Mouse (Mus musculus) mature B cell (primary cell): ENCODE results near the gene Fam83g.
"Not testable (repeated sequence)": the region's sequence is repeated elsewhere in the genome, so short reads cannot be mapped to it uniquely, and the experiment has no call there.

Experiments
- in situ Hi-C: fragments of 300-500 bp; cut with MboI; formaldehyde crosslinking; loops from 2 replicates; pipeline ENCODE4 v1.14.3; 2019

Fam83g gene

DNA sequence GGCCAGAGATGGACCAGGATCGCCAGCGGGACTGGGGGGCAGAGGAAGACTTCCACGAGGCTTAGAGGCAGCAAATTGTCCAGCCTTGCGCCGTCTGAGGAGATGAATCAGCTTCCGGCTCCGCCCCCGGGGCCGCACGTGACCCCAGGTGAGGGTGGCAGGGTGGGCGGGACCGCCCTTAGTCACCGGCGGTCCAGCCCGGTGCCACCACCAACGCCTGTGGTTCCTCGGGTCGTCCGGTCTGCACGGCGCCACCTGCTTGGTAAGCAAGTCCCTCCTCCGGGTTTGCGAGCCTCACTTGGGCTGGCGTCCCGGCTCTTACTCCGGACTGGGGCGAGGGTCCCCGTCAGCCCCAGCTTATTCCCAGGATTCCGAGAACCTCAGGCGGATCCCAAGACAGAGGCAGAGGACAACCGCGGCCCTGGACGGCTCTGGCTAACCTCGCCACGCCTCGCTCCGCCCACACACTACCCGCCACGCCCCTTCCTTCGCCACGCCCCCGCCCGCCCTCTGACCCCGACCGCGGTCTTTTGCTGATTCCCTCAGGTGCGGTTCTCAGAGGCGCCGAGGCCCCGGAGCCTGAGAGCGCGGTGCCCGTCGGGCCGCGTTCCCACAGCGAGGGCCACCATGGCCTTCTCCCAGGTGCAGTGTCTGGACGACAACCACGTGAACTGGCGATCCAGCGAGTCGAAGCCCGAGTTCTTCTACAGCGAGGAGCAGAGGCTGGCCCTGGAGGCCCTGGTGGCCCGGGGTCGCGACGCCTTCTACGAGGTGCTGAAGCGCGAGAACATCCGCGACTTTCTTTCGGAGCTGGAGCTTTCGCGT, at the start of gene Fam83g:
TSS of gene Fam83g (plus strand) at position 185 of the 825 bp plus-strand sequence.
- in situ Hi-C loops, result no loop called here

DNA sequence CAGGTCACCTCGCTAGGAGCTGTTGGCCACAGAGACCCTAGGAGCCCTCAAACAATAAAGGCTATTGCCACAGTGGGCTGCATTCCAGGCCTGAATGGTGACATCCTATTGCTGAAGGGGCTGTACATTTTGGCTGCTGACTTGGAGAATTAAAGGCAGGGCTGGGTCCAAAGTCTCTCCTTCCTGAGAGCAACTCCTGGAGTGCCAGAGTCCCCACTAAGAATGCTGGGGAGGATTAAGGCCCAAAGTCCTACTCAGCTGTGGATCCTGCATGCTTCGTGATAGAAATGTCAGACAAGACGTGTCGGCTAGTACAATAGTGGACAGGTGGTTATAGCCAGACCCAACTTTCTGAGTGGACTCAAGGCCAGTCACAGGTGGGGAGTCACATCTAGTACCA, 47.6 kb upstream of the Fam83g start:
- in situ Hi-C loops, result not testable (repeated sequence)

DNA sequence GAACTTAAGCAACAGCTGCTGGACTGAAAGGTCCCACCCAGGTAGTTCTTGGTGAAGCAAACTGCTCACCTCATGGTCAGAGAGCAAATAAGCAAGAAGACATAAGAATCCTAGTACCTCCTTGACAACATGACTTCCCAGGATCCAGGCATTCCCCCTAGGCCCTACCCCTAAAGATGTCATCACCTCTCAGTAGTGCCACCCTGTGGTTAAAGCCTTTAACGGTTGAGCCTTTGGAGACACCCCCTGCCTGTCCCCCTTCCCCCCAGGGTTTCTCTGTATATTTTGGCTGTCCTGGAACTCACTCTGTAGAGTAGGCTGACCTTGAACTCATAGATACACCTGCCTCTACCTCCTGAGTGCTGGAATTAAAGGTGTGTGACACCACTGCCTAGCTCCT, 46.5 kb upstream of the Fam83g start:
- in situ Hi-C loops, result no loop called here

DNA sequence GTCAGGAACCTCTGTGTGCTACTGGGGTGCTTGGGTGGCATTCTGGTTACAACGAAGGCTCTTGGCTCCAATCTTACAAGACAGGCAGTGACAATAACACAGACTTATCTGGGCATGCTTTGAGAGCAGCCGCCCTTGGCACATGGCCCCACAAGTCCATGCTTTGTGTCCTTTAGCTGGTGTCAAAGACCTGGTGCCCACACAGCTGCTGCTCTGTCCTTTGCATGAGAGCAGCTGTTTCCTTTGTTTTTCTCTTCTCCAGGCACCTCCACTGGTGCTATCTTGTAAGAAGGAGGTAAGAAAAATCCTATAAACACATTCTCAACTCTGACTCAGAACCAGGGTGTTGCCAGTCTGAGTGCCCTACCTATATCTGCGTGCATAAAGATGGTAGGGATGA, 46.0 kb upstream of the Fam83g start:
- in situ Hi-C loops, result no loop called here

DNA sequence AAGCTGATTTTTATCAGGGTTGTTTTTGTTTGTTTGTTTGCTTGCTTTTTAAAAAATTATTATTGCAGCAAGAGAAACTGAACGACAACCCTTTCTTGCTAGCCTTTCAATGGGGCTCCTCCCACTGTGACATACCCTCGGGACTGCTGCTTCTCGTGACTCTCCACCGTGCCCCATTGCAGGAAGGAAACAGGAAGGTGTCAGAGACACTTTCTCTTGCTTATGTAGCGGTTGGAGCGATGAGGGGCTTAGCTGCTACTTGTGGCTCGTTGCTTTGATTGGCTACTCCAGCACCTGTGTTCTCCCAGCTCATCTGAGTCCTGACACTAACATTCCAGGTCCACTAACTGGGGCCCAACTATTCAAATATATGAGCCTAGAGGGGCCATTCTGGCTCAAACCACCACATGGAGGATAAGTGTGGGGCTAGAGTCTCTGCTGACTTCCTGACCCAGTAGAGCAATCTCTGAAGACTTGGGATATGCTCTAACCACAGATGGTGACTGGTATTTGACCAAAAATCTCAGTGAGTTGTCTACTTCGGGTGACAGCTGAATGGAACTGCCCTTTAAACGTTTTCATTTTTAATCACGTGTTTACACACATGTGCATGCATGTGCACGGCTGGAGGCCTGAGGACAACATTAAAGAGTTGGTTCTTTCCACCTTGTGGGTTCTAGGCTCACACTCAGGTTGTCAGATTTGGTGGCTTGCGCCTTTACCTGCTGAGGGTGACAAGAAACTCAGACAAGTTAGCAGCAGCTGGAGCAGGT, 44.9 kb upstream of the Fam83g start:
- in situ Hi-C loops, result no loop called here

DNA sequence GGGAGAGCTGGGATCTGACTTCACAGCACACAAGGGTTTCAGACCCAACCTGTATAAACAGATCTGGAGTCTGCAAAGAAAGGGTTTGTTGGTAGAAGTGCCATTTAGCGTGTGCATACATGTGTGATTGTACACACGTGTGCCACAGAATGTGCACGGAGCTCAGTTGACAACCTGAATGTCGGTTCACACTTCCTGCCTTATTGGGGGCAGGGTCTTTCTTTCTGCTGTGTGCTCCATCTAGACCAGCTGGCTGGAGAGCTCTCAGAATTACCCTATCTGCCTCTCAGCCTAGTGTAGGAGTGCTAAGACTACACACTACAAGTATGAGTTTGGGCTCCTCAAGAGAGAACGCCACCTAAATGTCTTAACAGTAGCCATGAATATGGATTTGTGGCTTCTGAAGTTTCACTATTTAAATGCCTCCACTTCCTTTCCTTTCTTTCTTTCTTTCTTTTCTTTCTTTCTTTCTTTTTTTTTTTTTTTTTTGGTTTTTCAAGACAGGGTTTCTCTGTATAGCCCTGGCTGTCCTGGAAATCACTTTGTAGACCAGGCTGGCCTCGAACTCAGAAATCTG, 44.2 kb upstream of the Fam83g start:
- in situ Hi-C loops, result no loop called here

DNA sequence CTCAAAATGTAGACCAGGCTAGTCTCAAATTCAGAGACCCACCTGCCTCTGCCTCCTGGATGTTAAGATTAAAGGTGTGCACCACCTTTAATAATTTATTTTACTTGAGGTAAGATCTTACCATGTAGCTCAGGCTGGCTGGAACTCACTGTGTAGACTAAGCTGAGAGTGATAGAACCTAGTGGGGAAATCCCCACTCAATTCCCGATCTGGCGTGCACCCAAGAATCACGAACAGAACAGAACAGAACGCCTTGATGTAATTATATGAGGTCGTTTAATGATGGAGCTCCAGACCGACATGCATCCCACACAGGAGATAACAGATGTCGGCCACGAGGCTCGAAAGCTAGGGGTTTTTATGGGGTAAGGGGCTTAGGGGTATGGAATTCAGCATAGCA, 43.3 kb upstream of the Fam83g start:
- in situ Hi-C loops, result not testable (repeated sequence)

DNA sequence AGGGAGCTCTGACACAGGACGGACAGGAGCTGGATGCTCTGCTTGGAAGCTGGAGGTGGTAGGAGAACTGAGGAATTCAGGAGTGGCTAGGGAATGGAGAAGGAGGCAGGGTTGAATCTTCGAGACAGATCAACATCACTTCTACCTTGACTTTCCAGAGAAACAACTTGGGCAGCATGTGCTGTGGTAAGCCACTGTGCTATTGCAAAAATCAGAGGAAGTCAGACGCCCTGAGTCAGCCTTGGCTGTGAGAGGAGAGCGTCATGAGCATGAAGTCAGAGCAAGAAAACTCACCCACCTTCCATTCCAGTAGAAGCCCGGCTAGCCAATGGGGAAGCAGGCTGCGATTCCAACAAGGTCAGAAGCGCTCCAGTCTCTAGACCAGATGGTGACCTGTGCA, 41.8 kb upstream of the Fam83g start:
- in situ Hi-C loops, result no loop called here

DNA sequence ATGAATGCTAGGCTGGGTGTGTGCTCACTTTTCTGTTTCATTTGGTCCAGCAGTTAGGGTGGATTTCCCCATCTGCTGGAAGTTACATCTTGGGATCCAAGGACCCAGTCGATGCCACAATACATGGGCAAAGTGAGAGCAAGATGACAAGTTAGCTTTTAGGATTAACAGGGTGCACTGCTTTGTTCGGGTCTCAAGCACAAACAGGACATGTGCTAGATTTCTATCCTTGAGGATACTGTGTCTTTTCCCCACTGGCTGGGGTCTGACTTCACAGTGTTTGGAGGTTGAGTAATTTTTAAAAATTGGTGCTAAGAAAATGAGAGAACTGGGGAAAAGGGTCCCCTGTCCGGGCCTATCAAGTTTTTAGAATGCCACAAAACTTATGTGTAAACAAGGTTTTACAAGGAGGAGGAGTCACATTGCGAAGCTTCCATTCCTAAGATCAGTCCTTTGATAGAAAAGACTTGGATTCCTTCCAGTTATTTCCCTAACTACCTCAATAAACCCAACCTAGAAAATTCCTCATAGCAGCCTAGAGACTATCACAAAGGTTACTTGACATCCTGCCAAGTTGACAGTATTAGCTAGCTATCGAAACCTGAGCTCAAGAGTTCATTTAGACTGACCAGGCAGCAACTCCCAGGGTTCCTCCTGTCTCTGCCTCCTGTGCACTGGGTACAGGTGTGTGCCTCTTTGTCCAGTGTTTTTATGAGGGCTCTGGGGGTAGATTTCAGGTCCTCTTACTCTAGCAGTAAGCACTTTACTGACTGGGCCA, 40.5 kb upstream of the Fam83g start:
- in situ Hi-C loops, result no loop called here

DNA sequence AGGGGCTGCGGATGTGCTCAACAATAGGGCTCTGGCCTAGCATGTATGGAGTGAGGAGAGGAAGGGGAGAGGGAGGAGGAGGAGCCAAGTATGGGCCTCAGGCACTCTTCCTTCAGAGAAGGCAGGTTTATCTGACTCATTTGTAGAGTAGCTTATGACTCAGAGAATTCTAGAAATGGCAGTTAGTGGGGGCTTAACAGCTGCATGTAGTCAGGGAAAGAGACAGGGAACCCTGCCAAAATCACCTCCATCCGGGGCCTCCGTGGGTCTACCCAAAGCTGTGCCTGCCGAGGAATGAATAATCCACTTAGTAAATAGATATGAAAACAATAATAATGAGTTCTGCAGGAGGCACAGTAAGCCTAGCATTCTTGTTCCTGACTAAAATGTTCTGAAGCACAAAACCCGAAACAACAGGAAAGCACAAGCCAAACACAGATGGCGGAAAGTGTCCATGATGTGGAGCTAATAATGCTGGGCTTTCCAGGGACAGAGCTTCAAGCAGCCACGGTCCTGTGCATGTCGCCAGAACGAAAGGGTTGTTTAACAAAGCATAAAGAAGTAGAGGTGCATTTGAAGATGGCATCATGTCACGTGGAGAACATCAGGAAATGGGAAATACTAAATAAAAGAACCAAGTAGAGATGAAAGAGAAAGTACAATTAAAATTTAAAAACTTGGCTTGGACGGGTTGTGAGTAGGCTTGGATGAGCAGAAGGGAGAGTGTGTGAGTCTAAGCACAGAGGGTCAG, 39.1 kb upstream of the Fam83g start:
- in situ Hi-C loops, result no loop called here

DNA sequence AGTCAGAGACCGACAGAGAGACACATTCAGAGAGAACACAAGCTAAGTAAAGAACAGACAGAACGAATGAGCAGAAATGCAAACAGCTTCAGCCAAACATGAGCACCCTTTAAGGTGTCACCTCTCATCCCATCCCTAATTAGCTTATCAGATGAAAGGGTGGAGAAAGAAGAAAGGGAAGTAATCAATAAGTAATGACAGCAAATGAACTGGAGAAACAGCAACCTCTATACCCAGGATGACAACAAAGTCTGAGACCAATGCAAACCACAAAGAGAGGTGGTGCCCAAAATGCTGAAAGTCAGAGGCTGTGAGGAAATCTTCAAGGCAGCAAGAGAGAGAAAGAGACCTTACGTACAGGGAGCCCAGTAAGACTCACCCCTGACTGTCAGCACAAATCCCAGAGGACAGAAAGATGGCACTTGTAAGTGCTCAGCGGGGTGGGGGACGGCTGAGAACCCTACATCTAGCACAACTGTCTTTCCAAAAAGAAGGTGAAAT, 38.5 kb upstream of the Fam83g start:
- in situ Hi-C loops, result no loop called here

DNA sequence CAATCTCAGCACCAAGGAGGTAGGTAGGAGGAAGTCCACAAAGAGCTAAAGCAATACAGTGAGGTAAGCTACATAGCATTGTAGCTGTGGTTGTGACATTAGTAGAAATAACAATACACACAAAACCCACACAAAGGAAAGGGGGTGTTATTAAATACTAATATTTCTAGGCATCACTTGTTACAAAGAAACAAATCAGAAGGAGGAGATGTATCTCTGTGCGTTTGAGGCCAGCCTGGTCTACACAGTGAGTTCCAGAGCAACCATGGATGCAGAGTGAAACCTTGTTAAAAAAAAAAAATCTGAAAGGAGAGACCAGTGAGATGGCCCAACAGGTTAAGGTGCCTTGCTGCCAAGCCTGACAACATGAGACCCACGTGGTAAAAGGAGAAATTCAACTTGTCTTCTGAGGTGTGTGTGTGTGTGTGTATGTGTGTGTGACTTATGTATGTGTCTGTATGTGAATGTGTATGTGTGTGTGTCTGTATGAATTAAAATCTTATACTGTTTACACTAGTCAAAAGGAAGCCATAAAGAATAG, 37.3 kb upstream of the Fam83g start:
- in situ Hi-C loops, result no loop called here

DNA sequence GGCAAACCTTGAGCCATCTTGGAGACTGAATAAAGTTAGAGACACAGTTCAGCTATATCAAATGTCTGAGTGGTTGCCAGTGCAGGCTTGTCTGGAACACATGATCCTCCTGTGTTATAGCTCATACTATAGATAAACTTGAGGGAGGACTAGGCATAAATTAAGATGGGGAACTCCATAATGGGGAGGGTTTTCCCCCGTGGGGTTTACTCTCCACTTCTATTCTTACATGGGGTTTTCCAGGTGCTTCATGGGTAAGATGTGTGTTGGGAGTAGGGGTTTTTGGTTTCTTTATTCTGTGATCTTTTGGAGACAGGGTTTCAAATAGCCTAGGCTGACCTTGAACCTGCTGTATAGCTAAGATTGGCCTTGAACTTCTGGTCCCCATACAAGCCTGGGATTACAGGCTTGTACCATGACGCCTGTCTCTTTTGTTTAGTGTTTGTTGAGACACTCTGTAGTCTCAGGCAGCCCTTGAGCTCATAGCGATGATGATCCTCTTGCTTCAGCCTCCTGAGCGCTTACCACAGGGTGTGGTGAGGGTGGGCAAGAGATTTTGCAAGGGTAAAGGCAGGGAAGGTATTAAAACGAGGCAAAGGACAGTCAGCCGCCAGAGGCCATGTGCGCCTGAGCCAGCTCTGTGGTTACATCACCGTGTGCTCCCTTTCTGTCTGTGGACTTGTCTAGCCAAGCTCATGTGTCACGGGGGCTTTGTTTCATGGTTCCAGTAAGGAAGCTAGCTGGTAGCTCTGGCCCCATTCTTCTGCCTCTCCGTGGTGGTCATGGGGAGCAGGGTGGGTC, 36.6 kb upstream of the Fam83g start:
- in situ Hi-C loops, result no loop called here

DNA sequence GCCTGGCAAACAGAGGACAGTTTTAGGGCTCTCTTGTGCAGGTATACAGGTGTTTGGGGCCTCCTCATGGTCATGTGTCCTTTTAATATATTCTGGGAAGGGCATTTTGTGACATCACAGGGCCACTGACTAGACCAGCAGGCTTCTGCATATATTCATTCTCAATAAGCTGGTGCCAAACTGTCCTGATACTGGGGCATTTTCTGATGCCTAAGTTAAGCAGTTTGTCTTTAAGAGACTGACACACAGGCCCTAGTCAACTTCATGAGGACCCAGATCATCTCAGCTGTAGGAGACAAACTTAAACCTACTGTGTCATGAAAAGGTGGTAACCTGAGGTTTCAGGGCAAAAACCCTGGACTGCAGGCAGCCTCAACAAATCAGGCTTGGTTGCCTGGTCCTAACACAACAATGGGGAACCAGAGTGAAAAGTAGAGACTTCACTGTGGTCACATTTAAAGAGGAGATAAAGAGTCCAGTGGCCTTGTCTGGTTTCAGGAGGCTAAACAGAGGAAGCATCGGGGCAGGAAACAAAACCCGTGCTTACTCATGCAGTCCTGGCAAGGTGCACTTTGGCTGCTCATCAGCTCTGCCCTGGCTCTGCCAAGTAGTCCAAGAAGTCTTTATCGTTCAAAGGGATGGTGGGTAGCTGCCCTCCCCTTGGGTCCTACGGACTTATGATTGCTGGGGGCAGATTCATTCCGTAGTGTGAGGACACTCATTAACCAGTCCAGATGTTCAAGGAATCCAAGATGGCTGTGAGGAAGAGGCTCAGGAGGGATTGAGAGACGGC, 35.7 kb upstream of the Fam83g start:
- in situ Hi-C loops, result no loop called here

DNA sequence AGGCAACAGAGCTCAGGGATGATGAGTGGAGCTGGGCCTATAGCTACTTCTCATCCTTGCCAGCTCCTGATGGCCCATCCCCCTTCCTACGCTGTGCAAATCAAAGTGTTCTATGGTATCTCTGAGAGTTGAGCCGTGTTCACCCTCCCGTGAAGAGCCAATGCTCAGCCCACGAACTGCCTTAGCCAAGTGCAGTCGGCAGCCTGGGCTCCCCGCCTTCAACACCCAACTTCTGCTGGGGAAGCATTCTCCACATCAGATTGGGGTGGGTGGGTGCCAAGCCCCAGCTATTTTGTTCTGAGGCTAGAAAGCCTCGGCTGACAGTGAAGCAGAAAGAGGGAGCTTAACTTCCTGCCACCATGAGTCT, 35.2 kb upstream of the Fam83g start:
- in situ Hi-C loops, result no loop called here

DNA sequence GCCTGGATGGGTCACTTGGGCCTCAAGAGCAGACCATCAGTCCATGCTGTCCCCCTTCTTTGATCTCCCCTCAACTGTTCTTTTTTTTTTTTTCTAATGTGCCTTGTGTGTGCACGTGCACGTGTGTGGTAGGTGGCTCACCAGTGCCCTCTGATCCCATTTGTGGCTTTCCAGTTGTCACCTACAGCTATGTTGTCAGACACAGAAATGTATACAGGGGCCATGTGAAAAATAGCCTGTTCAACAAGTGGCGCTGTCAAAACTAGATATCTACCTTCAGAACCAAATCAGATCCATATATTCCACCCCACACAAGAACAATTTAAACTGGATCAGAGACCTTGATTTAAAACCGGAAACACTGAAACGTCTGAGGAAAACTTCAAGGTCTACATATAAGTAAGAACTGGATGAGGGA, 34.7 kb upstream of the Fam83g start:
- in situ Hi-C loops, result no loop called here

DNA sequence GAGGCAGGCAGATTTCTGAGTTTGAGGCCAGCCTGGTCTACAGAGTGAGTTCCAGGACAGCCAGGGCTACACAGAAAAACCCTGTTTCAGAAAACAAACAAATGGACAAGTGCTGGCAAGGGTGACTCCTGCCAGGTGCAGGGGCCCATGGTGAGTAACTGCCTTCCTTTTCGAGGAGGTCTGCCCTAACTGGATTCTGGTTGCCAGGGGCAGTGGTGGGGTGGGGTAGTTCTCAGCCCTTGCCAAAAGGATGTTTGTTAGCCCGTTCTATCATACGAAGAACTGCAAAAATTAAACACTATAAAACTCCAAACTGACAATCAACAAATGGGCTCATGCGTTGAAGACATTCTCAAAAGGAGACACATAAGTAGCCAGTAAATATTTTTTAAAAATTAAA, 34.3 kb upstream of the Fam83g start:
- in situ Hi-C loops, result no loop called here

DNA sequence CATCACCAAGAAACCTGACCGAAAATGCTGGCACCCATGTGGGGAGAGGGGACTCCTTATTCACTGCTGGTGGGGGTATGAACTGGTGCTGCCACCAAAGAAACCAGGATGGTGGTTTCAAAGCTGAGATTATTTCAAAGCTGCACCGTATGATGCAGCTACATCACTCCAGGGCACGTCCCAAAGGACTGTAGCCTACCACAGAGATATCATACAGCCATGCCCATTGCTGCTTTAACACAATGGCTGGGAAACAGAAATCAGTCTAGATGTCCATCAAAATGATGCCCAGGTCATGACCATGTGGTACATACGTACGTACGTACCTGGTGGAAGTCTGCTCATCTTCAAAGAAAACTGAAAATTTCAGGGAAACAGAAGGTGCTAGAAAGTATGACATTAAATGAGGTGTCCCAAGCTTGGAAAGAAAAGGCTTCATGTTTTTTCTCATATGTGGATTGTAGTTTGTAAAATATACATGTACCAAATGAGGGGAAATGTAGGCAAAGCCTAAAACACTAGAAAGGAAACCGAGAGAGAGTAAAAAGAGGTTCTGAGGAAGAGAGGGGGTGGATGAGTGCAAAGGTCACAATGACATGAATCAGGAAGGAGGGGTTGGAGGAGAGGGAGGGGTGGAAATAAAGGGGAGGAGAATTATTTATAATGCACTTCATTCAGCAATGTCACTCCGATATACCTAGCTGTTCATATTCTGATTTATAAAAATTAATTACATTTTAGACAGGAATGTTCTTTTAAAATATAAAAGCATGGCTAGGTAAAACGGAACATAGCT, 33.2 kb upstream of the Fam83g start:
- in situ Hi-C loops, result no loop called here

DNA sequence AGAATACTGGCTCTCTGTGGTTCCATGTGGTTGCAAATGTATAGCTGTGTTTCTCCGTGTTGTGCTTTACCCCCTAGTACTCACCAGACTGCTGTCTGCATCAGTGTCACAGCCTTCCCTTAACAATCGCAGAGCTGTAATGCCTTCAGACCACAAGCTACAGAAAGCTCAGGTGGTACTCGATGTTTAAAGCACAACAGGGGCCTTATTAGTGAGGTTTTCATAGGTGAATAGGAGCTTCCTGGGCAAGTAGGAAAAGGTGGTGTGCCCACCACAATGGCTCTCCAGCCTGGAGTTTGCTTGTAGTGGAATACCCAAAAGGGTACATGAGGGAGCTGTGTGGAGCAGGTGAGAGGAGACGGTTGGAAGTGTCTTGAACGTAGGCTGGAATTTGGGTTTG, 31.7 kb upstream of the Fam83g start:
- in situ Hi-C loops, result no loop called here
